Mouse (Mus musculus): ENCODE data around the gene Acbd6. TPM values are rescaled to one million over a fixed set of nuclear protein-coding genes. Genes with fewer than 3 reads are reported as not detected.

Acbd6 gene
- total and polyA plus RNA-seq, 2 experiments, result 14.8 to 71.5 TPM

GRCm38 (mm10) chr1:155529120-155529963 lies 28.6 kb upstream of the Acbd6 start:
- Histone ChIP-seq H3K27ac (replicated peaks; ENCODE audit: insufficient read depth, low read depth, low read length) (no peak overlapping the region), H3K79me2 (ENCODE audit: control insufficient read depth, insufficient read depth, low read length) (no peaks in the 10 kb centered on the region), H3K4me1 (ENCODE audit: control insufficient read depth, insufficient read depth, low read length) (peaks cover 12% of the 10 kb centered on the region), H3K36me3 (ENCODE audit: control insufficient read depth, insufficient read depth, low read length) (no peaks in the 10 kb centered on the region), H3K4me3 (ENCODE audit: insufficient read depth, low read depth, low read length) (no peak overlapping the region), H3K27me3 (ENCODE audit: control insufficient read depth, insufficient read depth, low read length) (no peaks in the 10 kb centered on the region), H3K9ac (ENCODE audit: low read depth, low read length) (no peak overlapping the region)
- WGBS, result 83% methylated on average over 19 of the region's 19 CpGs
- DNase-seq (ENCODE audit: extremely low read depth, low read depth, low spot score), result no peak
- TF ChIP-seq POLR2A (IDR thresholded peaks at IDR 0.05; ENCODE audit: extremely low read depth, insufficient read depth, low read length), result no peak
- TF ChIP-seq CTCF (IDR thresholded peaks at IDR 0.05; ENCODE audit: low read depth, low read length), result no peak

DNA sequence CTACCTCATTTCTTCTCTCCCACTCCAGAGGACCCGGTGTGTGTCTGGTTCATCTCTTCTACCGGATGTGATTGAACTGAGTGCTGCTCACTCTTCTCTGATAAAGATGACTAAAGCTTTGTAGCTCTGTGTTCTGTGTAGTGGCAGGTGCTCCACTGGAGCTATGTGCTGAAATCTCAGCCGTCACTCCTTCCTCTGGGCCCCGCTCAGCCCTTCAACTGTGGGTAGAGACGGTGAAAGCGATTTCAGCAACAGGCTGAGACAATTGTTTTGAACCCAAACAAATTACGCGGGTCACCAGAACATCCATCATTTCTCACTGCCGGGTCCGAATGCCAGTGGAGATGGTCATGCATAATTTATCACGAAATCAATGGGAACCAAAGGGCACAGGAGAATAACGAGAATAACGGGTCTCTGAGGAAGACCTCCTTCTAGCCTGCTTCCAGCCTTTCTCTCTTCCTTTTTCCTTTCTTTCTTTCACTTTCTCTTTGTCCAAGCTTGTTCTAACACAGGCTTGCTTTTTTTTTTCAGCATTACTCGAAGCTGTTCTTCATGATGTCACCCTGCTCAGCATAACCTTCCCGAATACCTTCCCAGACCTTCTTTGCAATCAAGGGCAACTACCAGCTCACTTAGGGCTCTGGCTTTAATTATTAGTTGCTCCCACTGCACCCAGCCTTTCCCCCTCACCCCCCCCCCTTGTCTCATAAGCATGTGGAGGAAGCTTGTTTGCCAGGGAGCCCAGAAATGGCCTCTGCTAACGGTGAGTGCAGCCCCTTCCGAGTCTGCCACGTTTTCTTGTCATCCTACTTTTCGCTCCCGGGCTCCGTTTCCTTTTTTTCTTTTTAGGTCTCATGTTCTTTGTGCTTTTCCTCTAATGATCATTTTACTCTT lies 27.1 kb upstream of the Acbd6 start:
- no peaks in the 10 kb centered on the region for H3K27me3 ChIP-seq (ENCODE audit: control insufficient read depth, insufficient read depth, low read length)
- DNase-seq (ENCODE audit: extremely low read depth, low read depth, low spot score), result no peak
- peak overlapping the region; percentile 10; the same call in 1 of the 2 replicates for H3K4me3 ChIP-seq (ENCODE audit: insufficient read depth, low read depth, low read length)
- no peaks in the 10 kb centered on the region for H3K36me3 ChIP-seq (ENCODE audit: control insufficient read depth, insufficient read depth, low read length)
- no peaks in the 10 kb centered on the region for H3K79me2 ChIP-seq (ENCODE audit: control insufficient read depth, insufficient read depth, low read length)
- H3K4me1 ChIP-seq (ENCODE audit: control insufficient read depth, insufficient read depth, low read length), result peaks cover 12% of the 10 kb centered on the region
- H3K27ac ChIP-seq (replicated peaks; ENCODE audit: insufficient read depth, low read depth, low read length), result no peak overlapping the region
- TF ChIP-seq CTCF (IDR thresholded peaks at IDR 0.05; ENCODE audit: low read depth, low read length), result no peak
- no peak for TF ChIP-seq POLR2A (IDR thresholded peaks at IDR 0.05; ENCODE audit: extremely low read depth, insufficient read depth, low read length)
- no peak overlapping the region for H3K9ac ChIP-seq (ENCODE audit: low read depth, low read length)
- WGBS, result 86% methylated on average over 21 of the region's 21 CpGs

DNA sequence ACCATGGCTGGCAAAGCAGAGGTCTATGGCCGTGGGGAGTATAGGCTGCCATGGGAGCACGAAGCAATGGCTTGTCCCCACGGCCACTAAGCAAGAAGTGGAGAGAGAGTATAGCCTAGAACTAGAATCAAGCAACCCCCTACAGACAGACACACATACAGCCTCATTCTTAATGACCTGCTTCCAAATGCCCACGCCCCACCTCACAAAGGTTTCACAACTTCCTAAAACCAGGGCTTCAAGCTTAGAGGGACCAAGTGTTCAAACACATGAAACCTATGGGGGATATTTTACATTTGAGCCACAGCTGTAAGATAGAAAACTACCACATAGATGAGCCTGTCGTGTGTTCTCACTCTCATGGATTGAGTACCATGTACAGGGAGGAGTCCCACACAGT lies 25.5 kb upstream of the Acbd6 start:
- H3K27me3 ChIP-seq (ENCODE audit: control insufficient read depth, insufficient read depth, low read length), result no peaks in the 10 kb centered on the region
- H3K4me1 ChIP-seq (ENCODE audit: control insufficient read depth, insufficient read depth, low read length), result peaks cover 12% of the 10 kb centered on the region
- no peak for TF ChIP-seq POLR2A (IDR thresholded peaks at IDR 0.05; ENCODE audit: extremely low read depth, insufficient read depth, low read length)
- TF ChIP-seq CTCF (IDR thresholded peaks at IDR 0.05; ENCODE audit: low read depth, low read length), result no peak
- WGBS, result 94% methylated on average over 5 of the region's 5 CpGs
- no peaks in the 10 kb centered on the region for H3K36me3 ChIP-seq (ENCODE audit: control insufficient read depth, insufficient read depth, low read length)
- no peak overlapping the region for H3K4me3 ChIP-seq (ENCODE audit: insufficient read depth, low read depth, low read length)
- peak overlapping the region; percentile 36; the same call in 1 of the 2 replicates for H3K27ac ChIP-seq (replicated peaks; ENCODE audit: insufficient read depth, low read depth, low read length)
- no peak for DNase-seq (ENCODE audit: extremely low read depth, low read depth, low spot score)
- H3K79me2 ChIP-seq (ENCODE audit: control insufficient read depth, insufficient read depth, low read length), result no peaks in the 10 kb centered on the region
- no peak overlapping the region for H3K9ac ChIP-seq (ENCODE audit: low read depth, low read length)

DNA sequence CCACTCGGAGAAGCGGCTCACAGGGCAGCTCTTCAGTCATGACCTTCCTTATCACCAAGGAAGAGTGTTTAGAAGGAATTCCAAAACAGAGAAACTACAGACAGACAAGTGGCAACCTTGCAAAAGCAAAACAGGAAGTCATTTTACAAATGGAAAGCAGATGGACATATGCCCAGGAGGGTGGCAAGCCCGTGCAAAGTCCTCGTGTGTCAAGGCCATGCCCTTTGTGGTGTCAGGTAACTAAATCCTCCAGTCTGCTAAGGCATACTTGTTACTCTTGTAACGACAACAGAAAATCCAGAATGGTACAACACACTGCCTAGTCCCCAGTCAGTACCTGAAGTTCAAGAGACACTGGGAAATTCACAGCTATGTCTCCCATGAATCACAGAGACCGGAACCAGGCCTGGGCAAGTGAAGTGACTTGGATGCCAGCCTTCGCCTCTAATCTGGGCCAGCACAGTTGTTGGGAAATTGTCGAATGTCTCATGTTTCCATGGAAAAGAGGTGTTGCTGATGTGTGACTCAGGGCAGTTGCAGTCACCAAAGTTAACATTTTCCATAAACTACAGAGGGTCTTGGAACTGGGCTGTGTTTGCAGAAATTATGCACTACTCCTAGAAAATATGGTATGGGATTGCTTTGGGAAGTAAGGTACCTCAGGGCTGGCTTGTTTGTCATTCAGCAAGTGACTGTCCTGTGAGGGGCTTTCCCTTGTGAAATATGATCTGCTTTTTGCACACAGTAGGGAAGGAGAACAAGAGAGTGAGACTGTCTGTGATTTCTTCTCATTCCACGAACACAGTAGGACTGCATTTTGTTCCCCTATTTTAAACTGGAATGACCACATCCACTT lies 24.9 kb upstream of the Acbd6 start:
- Histone ChIP-seq H3K4me3 (ENCODE audit: insufficient read depth, low read depth, low read length) (no peak overlapping the region), H3K4me1 (ENCODE audit: control insufficient read depth, insufficient read depth, low read length) (peaks cover 12% of the 10 kb centered on the region), H3K36me3 (ENCODE audit: control insufficient read depth, insufficient read depth, low read length) (no peaks in the 10 kb centered on the region), H3K27me3 (ENCODE audit: control insufficient read depth, insufficient read depth, low read length) (no peaks in the 10 kb centered on the region), H3K79me2 (ENCODE audit: control insufficient read depth, insufficient read depth, low read length) (no peaks in the 10 kb centered on the region), H3K27ac (replicated peaks; ENCODE audit: insufficient read depth, low read depth, low read length) (peak overlapping the region; percentile 76), H3K9ac (ENCODE audit: low read depth, low read length) (no peak overlapping the region)
- TF ChIP-seq CTCF (IDR thresholded peaks at IDR 0.05; ENCODE audit: low read depth, low read length) (no peak), POLR2A (IDR thresholded peaks at IDR 0.05; ENCODE audit: extremely low read depth, insufficient read depth, low read length) (no peak)
- 26% methylated on average over 9 of the region's 9 CpGs for WGBS
- peak; percentile 92 for DNase-seq (ENCODE audit: extremely low read depth, low read depth, low spot score)

DNA sequence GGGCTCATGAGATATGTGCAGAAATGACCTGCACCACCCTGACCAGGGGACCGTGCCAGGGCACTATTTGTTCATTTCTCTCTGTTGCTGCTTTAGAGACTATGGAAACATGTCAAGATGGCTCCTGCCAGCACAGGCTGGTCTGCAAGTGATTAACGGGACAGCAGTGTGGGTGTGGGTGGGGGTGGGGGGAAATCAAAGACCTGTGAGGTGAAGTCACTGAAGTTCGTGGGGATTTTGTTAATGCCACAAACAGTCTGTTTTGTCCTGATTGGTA lies 24.3 kb upstream of the Acbd6 start:
- H3K36me3 ChIP-seq (ENCODE audit: control insufficient read depth, insufficient read depth, low read length), result no peaks in the 10 kb centered on the region
- TF ChIP-seq POLR2A (IDR thresholded peaks at IDR 0.05; ENCODE audit: extremely low read depth, insufficient read depth, low read length) (no peak), CTCF (IDR thresholded peaks at IDR 0.05; ENCODE audit: low read depth, low read length) (no peak)
- peaks cover 12% of the 10 kb centered on the region for H3K4me1 ChIP-seq (ENCODE audit: control insufficient read depth, insufficient read depth, low read length)
- peak overlapping the region; percentile 76 for H3K27ac ChIP-seq (replicated peaks; ENCODE audit: insufficient read depth, low read depth, low read length)
- no peaks in the 10 kb centered on the region for H3K79me2 ChIP-seq (ENCODE audit: control insufficient read depth, insufficient read depth, low read length)
- H3K27me3 ChIP-seq (ENCODE audit: control insufficient read depth, insufficient read depth, low read length), result no peaks in the 10 kb centered on the region
- H3K4me3 ChIP-seq (ENCODE audit: insufficient read depth, low read depth, low read length), result no peak overlapping the region
- 24% methylated on average over 3 of the region's 3 CpGs for WGBS
- peak; percentile 81 for DNase-seq (ENCODE audit: extremely low read depth, low read depth, low spot score)
- H3K9ac ChIP-seq (ENCODE audit: low read depth, low read length), result no peak overlapping the region

Measured in liver, adult 2 months (tissue).